Mouse (Mus musculus) spleen, adult 10 weeks (tissue): ENCODE results near the gene Gm17509. TPM values are rescaled to one million over a fixed set of nuclear protein-coding genes. Genes with fewer than 3 reads are reported as not detected.

Source experiments
- polyA plus RNA-seq: library from polyadenylated mRNA; stranded (reverse); fragments of 350-450 nt; fragmentation: Illumina TruSeq; extraction: RNeasy Lipid Tissue Mini Kit (QIAGEN cat#74804); gene quantifications from one replicate; pipeline ENCODE4 v1.2.3, GENCODE M21; 2015; ENCODE audit warnings: low replicate concordance; ENCODE audit not compliant: insufficient read depth

The Gm17509 gene
- polyA plus RNA-seq = 0.40 TPM

GRCm38 (mm10) chr13:117220501-117221321 lies at the start of gene Gm17509:
Gene Gm17509, minus strand, starts transcription at chr13:117221075.

DNA sequence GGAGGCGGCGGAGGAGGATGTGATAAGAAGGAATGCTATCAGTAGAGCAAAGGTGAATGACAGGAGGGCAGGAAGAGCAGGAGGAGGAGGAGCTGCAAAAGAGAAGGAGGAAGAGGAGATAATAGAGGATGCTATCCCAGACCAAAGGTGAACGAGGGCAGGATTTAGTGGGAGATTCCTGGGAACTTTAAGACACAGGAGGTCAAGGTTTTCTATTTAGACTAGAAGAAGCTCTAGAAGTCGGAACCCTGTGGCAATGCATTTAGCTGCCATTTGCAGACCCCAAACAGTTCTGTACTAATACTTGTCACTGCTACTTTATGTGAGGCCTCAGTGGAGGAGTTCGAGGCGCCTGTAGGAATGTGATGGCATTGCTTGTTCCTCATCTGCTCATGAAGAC lies 12.6 kb downstream of the Gm17509 start, which contains the start of gene Emb:
TSS of gene Emb (plus strand) at position 301 of the 400 bp plus-strand sequence.

Other genes with a start within 250 kb of the Gm17509 start
- 60.3 TPM for gene Parp8, start 195.5 kb downstream of the Gm17509 start, polyA plus RNA-seq
- gene Emb, start 12.5 kb downstream of the Gm17509 start, polyA plus RNA-seq = 63.7 TPM